Mouse (Mus musculus) small intestine, adult 10 weeks (tissue): ENCODE data around the gene Spast. TPM values are rescaled to one million over a fixed set of nuclear protein-coding genes. Genes with fewer than 3 reads are reported as not detected.

Experiments
- polyA plus RNA-seq: library from polyadenylated mRNA; stranded (reverse); fragments of 350-450 nt; fragmentation: Illumina TruSeq; extraction: RNeasy Lipid Tissue Mini Kit (QIAGEN cat#74804); gene quantifications from one replicate; pipeline ENCODE4 v1.2.3, GENCODE M21; 2014; ENCODE audit warnings: low replicate concordance

Spast gene
- polyA plus RNA-seq = 41.6 TPM

DNA sequence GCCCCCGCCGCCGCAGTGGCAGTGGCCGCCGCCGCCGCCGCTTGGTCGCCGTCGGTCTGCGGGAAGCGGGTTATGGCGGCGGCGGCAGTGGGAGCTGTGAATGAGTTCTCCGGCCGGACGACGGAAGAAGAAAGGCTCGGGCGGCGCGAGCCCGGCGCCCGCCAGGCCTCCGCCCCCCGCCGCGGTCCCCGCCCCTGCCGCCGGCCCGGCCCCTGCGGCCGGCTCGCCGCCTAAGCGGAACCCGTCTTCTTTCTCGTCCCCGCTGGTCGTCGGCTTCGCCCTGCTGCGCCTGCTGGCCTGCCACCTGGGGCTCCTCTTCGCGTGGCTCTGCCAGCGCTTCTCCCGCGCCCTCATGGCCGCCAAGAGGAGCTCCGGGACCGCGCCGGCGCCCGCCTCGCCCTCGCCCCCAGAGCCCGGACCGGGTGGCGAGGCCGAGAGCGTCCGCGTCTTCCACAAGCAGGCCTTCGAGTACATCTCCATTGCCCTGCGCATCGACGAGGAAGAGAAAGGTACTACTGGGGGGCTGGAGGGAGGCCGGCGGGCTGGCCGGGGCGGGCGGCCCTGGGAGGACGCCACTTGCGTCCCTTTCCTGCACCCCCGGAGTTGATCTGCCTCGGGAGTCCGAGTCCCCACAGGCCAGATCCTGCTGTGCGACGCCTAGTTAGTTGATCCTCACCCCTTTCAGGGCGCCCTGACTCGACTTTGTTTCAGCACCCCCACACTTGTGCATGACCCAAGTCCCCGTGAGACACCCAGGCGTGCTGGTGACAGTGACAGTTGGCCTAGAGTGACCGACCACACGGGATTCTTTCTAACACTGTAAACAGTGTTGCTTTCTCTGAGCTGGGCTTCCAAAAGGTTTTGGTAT lies at the start of gene Spast:
Spast (plus strand) TSS at position 51 of the 868 bp plus-strand sequence.

DNA sequence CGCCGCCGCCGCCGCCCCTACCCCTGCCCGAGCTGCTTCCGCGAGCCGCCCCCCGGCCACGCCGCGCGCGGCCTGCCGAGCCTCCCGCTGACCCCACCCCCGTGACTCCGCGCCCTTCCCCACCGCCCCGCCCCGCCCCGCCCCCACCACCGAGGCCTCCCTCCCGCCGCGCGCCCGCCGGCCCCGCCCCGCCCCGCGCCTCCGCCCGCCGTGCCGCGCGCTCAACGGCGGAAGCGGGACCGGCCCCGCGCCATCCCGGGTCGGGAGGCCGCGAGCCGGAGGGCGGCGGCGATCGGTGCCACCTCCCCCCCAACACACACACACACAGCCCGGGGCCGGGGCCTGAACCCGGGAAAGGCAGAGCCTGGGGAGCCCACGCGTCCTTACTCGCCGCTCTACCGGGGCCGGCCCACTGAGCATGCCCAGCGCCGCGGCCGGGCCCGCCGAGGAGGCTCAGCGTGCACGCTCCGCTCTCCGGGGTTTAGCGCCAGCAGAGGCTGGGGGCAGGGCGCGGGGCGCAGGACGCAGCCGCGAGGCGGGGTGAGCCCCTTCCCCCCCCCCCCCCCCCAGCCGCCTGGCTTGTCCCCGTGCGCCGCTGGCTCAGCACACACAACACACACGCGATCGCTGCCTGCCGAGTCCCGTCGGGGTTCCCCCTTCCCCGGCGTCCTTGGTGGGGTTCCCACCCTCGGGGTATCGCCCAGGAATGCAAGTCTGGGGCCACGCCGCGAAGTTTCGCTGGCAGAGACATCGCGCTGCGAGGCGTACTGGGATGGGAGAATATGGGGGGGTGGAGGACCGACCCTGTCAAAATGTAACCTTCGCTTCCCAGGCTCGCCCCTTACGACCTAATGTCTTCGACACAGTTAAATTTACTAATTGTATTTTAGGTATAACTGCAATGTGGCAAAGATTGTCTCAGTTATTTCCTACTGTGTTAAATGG lies 43.5 kb upstream of the Spast start, which contains the start of gene Memo1:
Memo1 (minus strand) TSS at position 496 of the 945 bp plus-strand sequence.

DNA sequence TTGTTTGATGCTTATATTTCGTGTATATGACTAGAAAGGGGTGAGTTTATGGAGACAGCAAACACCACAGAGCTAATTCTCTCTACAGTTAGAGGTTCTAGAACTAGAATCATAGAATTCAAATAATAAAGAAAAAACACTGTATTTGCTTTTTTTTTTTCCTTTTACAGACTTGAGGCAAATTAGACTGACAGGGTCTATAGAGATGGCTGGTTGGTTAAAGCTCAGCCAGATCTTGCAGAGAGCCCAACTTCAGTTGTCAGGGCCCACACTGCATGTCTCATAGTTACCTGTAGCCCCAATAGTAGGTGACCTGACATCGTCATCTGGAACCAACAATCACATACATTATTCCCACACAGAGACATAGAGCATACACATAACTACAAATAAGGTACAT lies 14.9 kb upstream of the Spast start, which contains the start of gene Dpy30:
Dpy30 (minus strand) TSS at position 101 of the 400 bp plus-strand sequence.

DNA sequence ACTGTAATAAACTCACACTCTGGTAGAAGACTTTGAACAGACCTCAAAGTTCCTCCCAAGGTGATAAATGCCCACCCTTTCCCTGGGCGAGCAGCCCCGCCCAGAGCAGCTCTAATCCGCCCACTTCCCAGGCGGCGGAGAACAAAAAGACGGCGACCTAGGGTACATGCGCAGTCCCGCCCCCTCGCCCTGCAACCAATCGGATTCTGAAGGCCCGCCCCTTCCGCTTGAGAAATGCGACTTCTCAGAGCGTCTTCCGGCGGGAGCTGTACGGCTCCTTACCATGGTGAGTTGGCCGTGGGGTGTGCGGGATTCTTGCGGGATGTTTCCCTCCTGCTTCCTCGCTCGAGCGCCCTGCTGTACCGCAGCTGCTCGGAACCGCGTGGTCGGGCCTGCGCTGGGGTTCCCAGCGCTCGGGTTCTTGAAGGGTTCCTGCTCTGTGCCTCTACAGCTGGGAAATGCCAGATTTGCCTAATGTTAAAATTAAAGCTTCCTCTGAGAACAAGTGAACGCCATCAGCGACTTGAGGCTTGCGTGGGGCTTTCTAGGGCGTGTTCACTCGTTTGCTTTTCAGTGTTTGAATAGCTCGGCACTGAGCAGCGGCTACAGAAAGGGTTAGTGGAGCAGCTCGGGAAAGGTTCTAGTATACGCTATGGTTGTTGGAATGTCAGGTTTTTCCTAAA lies 56.7 kb downstream of the Spast start, which contains the start of gene Slc30a6:
Slc30a6 (plus strand) TSS at position 226 of the 683 bp plus-strand sequence.

Other genes with a start within 250 kb of the Spast start
- gene Memo1, start 43.5 kb upstream of the Spast start, polyA plus RNA-seq = 79.0 TPM
- gene Dpy30, start 15.0 kb upstream of the Spast start, polyA plus RNA-seq = 121 TPM
- gene Slc30a6, start 56.6 kb downstream of the Spast start, polyA plus RNA-seq = 42.5 TPM
- gene Nlrc4, start 120.2 kb downstream of the Spast start, polyA plus RNA-seq = 44.9 TPM
- gene Yipf4, start 150.5 kb downstream of the Spast start, polyA plus RNA-seq = 330 TPM
- 158 TPM for gene Birc6, start 189.3 kb downstream of the Spast start, polyA plus RNA-seq